Mouse (Mus musculus): ENCODE measurements around the gene Selenop.

Selenop gene

GRCm38 (mm10) chr15:3270646-3271077, 2.3 kb downstream of the Selenop start:
- DNase-seq (ENCODE audit: low spot score in 2 of 2): peak in 1 of 2 experiments; percentile 59

- DNase-seq (ENCODE audit: low spot score in 2 of 2): no peak
These were observed 2.9 kb downstream of the Selenop start for GRCm38 (mm10) chr15:3271216-3271615.

GRCm38 (mm10) chr15:3273191-3273590, 4.8 kb downstream of the Selenop start:
- DNase-seq (ENCODE audit: low spot score in 2 of 2): no peak

- no peak for DNase-seq (ENCODE audit: low spot score in 2 of 2)
These were observed 9.0 kb downstream of the Selenop start for GRCm38 (mm10) chr15:3277391-3277790.

- DNase-seq (ENCODE audit: low spot score in 2 of 2): no peak
These were observed 10.9 kb downstream of the Selenop start for GRCm38 (mm10) chr15:3279242-3279641.

- DNase-seq (ENCODE audit: low spot score in 2 of 2): no peak
These were observed 12.9 kb downstream of the Selenop start for GRCm38 (mm10) chr15:3281216-3281615.

- DNase-seq (ENCODE audit: low spot score in 2 of 2): no peak
These were observed 13.4 kb downstream of the Selenop start for GRCm38 (mm10) chr15:3281737-3282136.

- no peak for DNase-seq (ENCODE audit: low spot score in 2 of 2)
These were observed 17.7 kb downstream of the Selenop start for GRCm38 (mm10) chr15:3286032-3286431.

GRCm38 (mm10) chr15:3290435-3290834, 22.1 kb downstream of the Selenop start:
- no peak for DNase-seq (ENCODE audit: low spot score in 2 of 2)

GRCm38 (mm10) chr15:3293477-3293876, 25.1 kb downstream of the Selenop start:
- no peak for DNase-seq (ENCODE audit: low spot score in 2 of 2)

GRCm38 (mm10) chr15:3295986-3296385, 27.6 kb downstream of the Selenop start:
- no peak for DNase-seq (ENCODE audit: low spot score in 2 of 2)

GRCm38 (mm10) chr15:3297615-3298014, 29.3 kb downstream of the Selenop start:
- no peak for DNase-seq (ENCODE audit: low spot score in 2 of 2)

- no peak for DNase-seq (ENCODE audit: low spot score in 2 of 2)
These were observed 32.2 kb downstream of the Selenop start for GRCm38 (mm10) chr15:3300361-3301100.

- no peak for DNase-seq (ENCODE audit: low spot score in 2 of 2)
These were observed 35.1 kb downstream of the Selenop start, which contains the start of gene Ccdc152 for GRCm38 (mm10) chr15:3303426-3303825. Ccdc152 (minus strand) TSS chr15:3303526.

- DNase-seq (ENCODE audit: low spot score in 2 of 2): no peak
These were observed 41.5 kb downstream of the Selenop start for GRCm38 (mm10) chr15:3309856-3310255.

- DNase-seq (ENCODE audit: low spot score in 2 of 2): peak in 1 of 2 experiments; percentile 14
These were observed 44.6 kb downstream of the Selenop start for GRCm38 (mm10) chr15:3312937-3313336.

GRCm38 (mm10) chr15:3316617-3317016, 48.3 kb downstream of the Selenop start:
- DNase-seq (ENCODE audit: low spot score in 2 of 2): no peak

- no peak for DNase-seq (ENCODE audit: low spot score in 2 of 2)
These were observed 51.6 kb downstream of the Selenop start for GRCm38 (mm10) chr15:3319929-3320328.

GRCm38 (mm10) chr15:3323041-3323440, 54.7 kb downstream of the Selenop start:
- DNase-seq (ENCODE audit: low spot score in 2 of 2): no peak

Data from left cerebral cortex, adult 9 months (tissue).